Mouse (Mus musculus) cerebellum, adult 18-20 months (tissue): ENCODE measurements at regions not wholly inside any gene's neighbourhood (a gene's known extent, or its start where the extent isn't known, plus 50 kb on each side); places are given as distances from the start of the nearest gene placed in this dataset.

Source experiments
- DNase-seq, 2 experiments: peaks; one replicate each; pipeline ENCODE4 v3.0.0; 2021

DNA sequence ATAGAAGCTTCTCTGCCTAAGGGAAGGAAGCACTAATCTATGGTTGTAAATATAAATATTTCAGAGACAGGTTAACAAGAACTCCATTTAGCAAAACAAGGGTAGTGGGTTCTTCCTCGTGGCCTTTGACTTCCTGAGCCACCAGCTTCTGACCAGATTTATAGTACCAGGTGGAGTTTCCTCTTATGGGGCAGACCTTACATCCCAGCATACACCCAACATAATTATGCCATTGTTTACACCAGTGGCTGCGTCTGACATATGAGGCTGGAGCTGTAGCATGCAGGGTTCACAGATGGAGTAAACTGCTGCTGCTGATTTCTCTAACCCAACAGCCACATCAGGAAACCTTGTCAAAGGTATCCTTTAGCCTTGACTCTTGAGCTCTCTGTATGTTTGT is 75.5 kb downstream of the Trib2 start:
- no peak for DNase-seq

DNA sequence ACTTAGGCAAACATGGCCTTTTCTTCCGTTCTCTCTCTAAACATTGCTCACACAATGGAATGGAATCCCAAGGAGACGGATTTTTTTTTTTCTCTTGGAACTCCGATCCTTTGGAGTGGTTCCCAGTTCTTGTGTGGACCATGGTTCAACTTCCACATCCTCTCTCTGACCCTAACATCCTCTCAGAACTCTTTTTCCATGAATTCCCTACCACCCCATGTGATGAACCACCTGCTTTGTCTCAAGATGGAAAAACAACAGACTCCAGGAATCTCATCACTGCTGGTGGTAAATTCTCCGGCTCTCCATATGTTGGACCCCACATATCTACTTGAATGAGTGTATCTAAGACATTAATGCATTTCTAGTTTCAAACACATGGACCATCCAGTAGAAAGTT is 77.7 kb downstream of the Trib2 start:
- no peak for DNase-seq

DNA sequence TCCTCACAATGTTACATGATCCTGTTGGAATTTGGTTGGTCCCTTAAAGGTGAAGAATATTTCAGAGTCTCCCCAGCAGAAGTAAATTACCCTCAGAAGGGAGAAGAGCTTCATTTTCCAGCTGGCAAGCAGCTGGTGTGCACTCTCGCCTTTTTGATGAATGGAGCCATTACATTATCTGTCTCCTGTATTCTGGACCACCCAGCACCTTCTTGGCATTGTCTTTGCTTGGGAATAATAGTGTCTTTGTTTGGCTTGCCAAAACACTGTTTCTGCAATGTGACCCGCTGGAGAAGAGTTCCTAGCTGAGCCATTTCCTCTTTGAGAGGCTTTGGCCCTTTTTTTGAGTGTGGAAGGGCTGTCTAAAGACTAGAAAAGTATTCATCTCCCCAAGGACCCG is 85.5 kb downstream of the Trib2 start:
- DNase-seq = no peak

DNA sequence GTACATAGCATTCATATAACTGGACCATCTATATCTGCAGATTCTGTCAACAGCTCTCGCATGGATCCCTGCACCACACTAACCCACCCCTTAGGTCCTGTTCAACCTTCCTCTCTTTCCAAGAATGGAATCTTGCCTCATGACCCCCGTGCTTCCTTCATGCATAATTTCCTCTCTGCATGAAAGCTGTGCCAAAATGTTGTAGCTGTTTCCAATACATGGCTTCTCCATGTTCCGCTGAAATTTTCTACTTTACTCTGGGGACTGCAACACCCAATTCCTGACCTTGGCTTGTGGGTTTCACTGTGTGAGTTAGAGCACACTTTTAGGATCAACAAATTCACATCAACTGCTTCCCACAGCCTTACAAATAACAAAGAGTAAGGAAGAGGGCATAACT is 87.0 kb downstream of the Trib2 start:
- no peak for DNase-seq

DNA sequence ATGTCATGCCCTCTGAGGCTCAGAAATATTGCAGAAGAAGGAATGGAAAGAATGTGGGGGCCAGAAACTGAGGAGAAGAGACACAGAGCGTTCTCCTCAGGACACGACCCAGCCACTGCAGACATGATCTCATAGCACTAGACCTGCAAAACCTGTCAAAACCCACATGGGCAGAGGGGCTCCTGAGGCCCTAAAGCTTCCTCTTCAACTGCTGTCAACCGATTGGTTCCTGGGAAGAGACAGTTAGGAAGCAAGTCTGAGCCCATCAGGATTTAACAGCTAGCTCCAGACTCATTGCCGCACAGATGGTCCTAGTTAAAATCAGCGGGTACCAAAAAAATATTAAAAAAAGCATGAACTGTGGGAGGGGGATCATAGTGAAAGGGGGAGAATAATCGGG is 93.2 kb downstream of the Trib2 start:
- no peak for DNase-seq

DNA sequence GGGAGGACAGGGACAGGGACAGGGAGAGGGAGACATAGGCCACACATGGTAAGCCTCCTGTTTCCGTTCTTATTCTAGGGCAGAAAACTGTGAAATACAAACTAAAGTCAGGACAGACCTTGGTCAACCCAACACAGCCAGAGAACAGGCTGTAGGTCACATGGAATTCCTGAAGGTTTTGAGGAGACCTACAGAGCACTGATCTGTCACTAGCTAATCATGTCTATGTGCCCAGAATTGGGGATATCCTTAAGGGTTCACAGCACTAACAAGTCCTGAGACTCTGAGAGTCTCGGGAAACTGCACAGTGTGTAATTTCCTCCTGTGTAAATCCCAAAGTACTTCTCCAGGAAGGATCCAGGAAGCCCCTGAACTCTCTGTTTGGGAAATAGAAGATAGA is 94.6 kb downstream of the Trib2 start:
- DNase-seq = no peak

DNA sequence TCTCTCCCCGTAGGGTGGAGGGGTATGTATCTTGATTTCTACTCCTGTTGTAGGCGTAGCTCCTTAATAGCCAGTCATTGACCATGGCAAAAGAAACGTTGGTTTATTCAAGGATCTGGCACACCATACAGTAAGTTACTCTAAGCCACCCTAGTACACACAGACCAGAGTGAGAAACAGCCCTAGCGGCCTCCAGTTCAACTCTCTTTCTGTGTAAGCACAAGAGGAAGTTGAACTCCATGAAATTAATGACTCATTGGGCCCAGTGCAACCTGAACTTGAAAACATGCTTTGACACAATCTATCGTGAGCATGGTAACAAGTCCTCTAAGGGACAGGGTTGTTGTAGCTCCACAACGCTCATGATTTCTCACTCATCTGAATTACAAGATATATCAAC is 96.6 kb downstream of the Trib2 start:
- no peak for DNase-seq

DNA sequence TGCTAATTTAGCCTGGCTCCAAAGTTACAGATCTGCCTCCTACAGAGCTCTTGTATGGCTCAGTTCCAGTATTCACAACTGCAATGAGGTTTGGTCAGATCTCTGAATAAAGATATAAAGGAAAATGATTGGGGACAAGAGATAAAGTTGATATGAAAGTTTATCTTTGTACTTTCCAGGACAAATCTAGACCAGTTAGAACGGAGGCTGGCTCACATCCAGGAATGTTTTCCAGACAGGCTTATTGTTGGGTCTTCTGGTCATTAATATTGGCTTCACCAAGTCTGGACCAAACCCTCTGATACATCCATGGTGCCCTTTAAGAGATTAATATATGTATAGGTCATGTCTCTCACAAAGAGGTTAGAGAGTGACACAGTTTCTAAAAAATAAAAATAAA is 97.9 kb downstream of the Trib2 start:
- no peak for DNase-seq

DNA sequence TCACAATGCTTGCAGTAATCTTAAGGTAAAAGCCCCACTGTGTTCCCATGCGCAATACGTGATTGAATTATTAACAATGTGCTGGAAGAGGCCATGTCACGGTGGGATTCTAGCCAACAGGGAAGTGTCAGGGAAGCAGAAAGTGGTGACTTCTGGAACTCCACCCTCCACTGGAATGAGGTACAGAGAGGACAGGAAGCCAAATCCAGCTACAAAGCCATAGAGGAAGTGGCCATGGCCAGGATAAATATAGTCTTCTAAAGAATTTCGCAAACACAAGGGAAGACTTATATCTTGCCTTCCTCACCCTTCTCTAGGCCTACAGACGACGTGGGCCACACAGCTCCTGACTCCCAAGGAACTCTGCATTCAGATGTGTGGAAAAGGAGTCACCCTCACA is 98.7 kb downstream of the Trib2 start:
- DNase-seq = no peak

DNA sequence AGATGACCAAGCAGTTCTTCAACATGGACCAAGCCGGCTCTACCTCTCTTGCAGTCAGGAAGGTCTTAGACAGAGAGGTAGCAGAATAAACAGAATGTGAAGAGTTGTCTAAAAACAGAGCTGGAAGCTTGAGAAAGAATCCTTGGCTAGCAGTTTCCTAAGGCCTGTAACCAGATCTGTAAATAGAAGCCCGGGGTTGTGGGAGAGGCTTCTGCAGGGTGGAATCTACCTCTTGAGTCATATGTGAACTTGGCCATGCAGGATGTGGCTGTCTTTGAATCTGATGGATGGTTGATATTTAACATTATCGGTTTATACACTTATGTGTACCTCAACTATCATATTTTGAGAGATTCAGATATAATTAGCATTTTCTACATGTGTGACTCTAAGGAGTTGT is 99.4 kb downstream of the Trib2 start:
- no peak for DNase-seq

DNA sequence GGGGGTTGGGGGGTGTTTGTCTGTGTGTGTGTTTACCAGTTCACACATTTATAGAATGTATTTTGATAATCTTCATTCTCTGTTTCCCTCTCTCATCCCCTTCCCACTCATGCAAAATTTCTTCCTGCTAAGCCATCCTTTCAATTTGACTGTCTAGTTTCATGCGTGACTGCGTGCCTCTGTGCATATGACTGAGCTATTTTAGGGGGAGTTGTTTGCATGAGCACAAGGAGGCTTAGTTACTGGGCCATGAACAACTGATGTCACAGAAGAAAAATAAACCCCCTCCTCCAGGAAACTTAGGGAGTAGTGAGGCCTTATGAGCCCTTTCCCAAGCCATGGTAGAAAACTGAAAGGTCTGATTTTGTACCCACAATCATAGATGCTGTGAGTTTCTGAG is 103.1 kb downstream of the Trib2 start:
- no peak for DNase-seq

DNA sequence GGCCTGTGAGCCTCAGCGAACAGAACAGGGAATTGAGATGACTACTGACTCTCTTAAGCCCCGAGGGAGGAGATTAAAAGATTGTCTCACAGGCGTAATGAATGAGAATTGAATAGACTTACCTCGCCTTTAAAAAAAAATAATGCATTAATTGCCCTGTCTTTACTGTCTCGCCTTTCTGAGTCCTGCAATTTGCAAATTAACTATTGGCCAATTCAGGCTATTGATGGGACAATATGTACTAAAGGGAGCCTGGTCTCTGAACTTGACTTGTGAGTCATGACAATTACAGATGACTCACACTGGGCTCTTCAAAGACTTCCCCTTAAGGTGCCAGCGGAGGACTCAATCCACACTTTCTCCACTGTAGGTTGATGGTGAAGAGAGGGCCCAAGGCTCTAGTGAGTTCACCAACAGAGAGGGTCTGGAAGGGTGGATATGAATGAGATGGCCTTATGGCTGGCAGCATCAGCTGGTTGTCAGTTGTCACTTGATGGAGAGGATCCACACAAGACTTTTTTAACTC is 109.1 kb downstream of the Trib2 start:
- no peak for DNase-seq

DNA sequence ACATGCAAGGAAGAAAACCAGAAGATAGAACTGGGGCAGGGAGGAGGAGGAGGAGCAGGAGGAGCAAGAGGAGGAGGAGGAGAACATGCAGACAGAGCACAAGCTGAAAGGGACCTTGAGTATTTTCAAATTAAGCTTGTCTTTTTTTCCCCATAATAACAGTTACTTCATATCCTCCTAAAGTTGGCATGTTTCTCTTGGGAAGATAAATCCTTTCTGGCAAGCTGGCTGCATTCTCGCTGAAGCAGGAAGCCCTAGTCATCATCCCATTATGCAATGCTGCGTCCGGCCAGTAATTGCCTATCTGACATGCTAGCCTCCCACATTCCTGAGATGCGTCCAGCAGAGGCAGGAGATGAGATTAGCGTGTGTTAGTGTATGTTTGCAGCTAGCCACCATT is 112.3 kb downstream of the Trib2 start:
- DNase-seq = no peak

DNA sequence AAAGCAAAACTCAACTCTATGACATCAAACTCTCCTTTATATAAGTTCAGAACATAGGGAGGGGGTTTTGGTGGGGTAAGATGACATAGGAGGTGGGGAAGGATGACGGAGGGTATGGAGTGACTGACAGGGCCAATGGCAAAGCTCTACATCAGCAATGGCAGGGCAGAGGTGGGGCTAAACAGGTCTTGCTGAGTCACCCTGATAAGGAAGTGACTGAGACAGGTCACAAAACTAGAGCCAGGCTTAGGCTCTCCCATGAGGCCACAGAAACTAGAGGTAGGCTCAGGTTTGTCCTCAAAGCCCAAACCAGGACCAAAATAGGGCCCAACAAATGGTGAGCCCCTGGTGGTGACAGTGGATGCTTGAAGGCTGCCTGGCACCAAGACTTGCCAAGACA is 114.6 kb downstream of the Trib2 start:
- DNase-seq = no peak

DNA sequence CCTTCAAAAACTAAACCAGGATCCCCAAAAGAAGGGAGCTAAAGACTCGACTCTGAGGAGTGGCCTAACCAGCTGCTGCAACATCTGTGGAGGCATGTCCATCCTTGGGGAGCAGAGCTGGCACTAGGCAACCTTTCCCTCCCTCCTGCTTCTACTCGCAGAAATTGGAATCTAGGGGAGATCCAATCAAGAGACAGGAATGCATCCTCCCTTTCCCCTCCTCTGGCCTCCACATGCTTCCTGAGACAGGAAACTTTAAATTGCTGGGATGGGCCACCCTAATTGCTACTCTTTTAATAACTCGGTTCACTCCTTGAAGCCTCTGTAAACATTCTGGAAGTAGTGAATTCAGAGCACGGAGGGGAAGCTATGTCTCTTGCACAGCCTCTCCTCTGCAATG is 117.9 kb downstream of the Trib2 start:
- no peak for DNase-seq

DNA sequence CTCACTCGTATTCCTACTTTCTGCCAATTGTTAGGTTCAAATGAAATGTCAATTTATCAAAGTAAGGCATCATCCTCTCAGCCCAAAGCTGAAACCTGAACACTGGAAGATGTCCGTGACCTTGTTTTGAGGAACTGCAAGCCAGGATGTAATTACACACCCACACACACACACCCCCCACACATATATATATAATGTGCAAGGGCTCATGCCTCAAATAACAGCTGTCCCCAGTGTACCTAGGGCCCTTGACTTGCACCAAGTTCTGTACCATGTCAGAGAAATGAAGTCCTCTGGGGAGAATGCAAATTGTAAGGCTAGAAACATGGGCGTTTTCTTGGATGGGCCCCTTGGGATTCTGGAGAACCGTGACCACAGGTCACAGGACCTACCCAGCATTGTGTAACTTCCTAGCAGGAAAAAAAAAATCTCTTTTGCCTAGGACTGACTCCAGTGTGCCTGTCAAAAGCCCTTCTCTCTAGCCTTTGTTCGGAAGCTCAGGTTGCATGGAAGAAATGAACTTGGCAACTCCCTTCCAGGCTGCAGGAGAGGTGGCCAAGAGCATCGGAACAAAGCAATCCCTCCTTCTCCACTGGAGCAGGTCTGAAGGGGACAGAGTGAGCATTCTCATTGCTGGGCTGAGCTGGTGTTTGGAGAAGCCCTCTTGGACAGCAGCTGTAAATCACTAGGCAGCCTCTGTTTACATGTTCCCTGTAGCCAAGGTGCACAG is 118.5 kb downstream of the Trib2 start:
- DNase-seq = no peak

DNA sequence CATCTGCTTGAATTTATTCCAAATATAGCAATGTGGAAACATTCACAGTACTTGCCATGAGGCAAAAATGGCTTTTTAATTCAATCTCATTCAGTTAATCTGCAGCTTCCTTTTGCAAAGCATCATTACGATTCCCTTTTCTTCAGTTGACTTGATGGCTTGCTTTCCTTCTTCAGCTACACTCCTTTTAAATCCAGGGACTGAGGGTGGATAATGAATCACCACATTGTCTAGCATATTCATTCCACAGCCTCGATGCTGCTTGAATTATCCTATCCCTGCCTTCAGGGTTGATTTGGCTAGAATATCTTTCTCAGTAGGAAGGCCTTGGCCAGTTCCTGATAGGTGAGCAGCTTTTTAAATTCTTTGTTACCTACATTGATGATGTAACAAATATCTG is 128.4 kb downstream of the Trib2 start:
- no peak for DNase-seq

DNA sequence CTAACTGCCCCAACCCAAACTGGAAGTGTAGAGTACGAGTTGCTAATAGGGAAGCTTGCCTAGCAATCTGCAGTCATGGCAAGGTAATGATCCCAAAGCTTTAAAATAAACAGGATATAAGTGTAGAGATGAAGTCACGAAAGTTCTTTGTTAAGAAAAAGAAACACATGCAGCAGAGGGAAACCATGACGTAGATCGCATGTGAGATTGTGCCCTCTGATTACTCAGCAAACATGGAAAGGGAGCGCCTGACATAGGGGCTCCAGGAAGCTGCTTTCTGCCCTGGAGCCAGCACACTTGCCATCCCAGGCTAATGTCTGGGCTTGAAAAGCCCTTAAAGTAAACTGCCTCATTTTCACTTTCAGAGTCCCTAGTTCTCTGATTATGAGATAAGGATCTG is 132.4 kb downstream of the Trib2 start:
- DNase-seq = no peak

DNA sequence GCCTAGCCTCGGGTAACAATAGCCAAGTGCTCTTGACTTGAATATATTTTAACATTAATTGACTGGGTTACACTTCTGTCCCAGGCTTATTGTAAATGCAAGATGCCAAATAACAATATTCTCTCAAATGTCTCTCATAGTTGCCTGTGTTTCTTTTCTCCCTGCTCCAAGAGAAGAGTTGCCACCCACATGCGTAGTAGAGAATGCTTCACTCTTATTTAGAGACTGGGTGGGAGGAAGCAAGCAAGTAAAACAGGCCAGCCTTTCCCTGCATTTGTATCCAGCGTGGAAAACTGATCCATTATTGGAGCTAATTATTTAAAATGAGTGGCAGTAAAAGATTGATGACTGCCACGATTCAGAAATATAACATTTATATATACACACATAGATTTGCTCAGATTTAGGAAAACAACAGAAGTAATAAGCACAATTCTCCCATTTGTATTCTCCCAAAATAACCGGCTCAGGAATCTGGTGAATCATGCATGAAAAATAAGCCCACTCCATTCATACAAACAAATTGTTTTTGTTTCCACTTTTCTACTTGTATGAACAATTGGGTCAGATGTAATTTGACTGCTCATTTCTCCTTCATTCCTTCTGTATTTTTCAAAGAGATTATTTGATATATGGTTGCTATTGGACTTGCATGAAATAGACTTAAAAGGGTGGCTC is 134.9 kb downstream of the Trib2 start:
- no peak for DNase-seq

DNA sequence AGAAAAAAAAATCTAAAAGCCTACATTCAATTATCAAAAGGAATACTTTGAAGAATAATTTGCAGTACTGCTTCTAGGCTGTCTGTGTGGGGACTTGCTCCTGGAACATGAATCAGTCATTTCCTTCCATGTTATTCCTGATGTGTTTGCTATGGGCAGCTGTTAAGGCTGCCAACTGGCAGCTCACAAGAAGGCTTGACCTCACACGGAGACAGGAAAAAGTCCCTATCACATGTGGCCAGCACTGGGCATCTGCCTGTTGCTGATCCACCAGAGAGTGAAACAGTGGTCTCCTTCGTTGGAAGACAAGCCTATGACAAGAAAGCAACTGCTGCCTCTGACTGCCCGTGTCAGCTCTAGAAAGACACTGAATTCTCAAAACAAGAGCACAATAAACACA is 140.6 kb downstream of the Trib2 start:
- no peak for DNase-seq

DNA sequence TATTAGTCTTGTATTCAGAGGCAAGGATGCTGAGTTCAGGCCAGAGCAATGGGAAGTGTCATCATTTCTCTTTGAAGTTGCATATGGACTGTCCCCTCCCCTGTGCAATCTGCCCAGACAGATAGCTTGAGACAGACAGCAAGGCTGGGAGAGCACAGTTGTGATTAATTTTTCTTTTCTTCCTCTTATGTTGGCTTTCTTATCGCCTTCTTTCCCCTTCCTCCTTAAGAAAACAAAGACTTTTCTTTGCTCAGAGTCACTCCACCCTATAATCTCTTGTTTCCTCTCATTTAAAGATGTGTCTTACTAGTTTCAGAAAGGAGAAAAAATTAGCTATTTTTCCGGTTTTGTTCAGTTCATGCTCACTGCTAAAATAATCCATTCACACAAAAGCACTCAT is 157.0 kb downstream of the Trib2 start:
- DNase-seq = no peak

DNA sequence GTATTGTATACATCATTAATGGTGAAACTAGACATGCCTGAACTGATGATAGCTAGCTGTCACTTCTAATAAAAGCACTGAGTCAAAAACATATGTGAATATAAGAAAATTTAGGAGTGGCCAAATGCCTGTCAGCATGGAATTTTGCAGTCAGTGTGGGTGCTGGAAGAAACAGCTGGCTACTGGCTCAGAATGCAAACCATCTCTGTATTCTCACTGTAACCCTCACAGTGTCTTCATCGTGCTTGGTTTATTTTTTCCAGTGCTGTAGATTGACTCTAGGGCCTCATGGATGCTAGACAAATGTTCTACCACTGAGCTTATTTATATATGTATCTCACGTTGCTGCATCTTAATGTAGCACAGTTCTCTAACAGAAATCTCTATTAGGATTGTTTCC is 157.4 kb downstream of the Trib2 start:
- no peak for DNase-seq

DNA sequence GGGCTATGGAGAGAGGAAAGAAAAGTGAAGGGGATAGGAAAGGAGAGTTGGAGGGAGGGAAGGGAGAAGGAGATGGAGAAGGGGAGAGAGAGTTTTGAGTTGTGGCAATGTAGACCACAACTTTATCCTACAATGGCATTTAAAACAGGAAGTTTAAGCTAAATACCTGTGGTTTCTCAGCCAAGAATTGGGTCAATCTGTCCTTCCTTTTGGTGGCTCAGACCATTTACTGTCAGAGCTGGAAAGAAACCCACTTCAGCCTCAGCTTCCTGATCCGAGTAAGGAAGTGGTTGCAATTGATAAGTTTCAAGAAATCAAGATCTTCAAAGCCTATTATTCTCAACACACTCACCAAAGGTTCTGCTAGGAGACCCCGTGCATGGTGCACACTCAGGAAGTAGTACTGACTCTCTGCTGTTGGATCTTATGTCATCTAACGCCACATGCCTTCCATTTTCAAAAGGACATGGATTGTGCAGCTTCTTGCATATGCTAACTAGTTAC is 158.9 kb downstream of the Trib2 start:
- DNase-seq = no peak

DNA sequence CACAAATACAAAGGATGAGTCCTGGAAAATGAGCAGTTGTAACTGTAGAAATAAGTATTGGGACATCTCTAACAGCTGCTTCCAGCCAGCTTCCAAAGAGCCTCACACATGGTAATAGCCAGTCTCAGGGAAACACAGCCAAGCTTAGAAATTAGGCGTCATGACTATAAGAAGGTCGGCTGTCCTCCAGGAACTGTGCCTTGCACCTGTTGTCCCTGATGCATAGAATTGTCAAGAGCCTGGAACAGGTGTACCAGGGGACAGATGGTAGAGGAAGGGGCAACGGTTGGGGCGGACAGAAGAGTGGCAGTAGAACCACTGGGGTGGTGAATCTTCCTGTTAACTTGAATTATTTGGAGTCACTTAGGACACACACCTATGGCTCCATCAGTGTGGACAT is 162.1 kb downstream of the Trib2 start:
- DNase-seq = no peak

DNA sequence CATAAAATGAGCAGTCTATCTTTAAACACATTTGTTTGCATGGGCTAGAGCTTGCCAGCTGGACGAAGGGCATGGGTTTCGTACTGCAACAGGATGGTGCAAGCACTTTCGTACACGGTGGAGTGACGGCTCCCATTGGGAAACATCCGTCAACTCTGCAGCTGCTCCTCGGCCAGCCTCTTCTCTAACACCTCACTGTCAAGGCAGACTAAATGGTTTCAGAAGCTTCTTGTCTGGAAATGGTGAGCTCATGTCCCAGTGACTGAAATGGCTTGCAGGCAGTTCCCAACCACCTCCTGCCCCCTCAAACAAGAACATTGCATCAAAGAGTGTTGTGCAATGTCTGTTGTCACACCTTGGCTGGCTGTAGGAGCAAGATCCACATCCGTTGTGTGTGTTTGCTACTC is 163.4 kb downstream of the Trib2 start:
- no peak for DNase-seq
